Mouse (Mus musculus) MEL (cell line): ENCODE measurements around the gene Gm5475. TPM values are rescaled to one million over a fixed set of nuclear protein-coding genes. Genes with fewer than 3 reads are reported as not detected.

Experiments
- DNase-seq: peaks from one replicate; pipeline ENCODE4 v3.0.0; 2011; ENCODE audit warnings: low read depth, low spot score
- H3K27ac ChIP-seq: 2 replicates; pipeline ENCODE4 v1.5.1; 2012; ENCODE audit warnings: low read depth, mild to moderate bottlenecking, control low read depth, low read length, moderate library complexity; ENCODE audit not compliant: control insufficient read depth
- H3K27me3 ChIP-seq, 2 experiments: fragments of 150-350 bp in 1 of 2; sonication (generic) in 1 of 2; 2 replicates each; pipeline ENCODE4 v1.6.1; 2012; ENCODE audit warnings: low read length in 2 of 2, mild to moderate bottlenecking in 2 of 2, improper control_type of control experiment in 1 of 2, moderate library complexity in 1 of 2; ENCODE audit not compliant: insufficient read depth in 2 of 2, control insufficient read depth in 1 of 2
- H3K36me3 ChIP-seq, 2 experiments: 2 replicates each; pipeline ENCODE4 v1.6.1; 2012 to 2014; ENCODE audit warnings: low read length in 2 of 2, improper control_type of control experiment in 1 of 2, inconsistent platforms in 1 of 2, mild to moderate bottlenecking in 1 of 2; ENCODE audit not compliant: insufficient read depth in 2 of 2, control insufficient read depth in 1 of 2
- H3K4me1 ChIP-seq, 2 experiments: fragments of 150-350 bp in 1 of 2; sonication (generic) in 1 of 2; 2 replicates each; pipeline ENCODE4 v1.6.1; 2012; ENCODE audit warnings: low read length in 2 of 2, improper control_type of control experiment in 1 of 2, mild to moderate bottlenecking in 1 of 2; ENCODE audit not compliant: insufficient read depth in 2 of 2, control insufficient read depth in 1 of 2
- H3K4me3 ChIP-seq, 2 experiments: fragments of 150-350 bp in 1 of 2; sonication (generic) in 1 of 2; 2 replicates each; pipeline ENCODE4 v1.5.1; 2012; ENCODE audit warnings: low read depth in 2 of 2, low read length in 2 of 2, mild to moderate bottlenecking in 2 of 2, moderate library complexity in 2 of 2, control low read depth in 1 of 2, improper control_type of control experiment in 1 of 2; ENCODE audit not compliant: control insufficient read depth in 1 of 2, insufficient read depth in 1 of 2
- H3K79me2 ChIP-seq: 2 replicates; pipeline ENCODE4 v1.6.1; 2012; ENCODE audit warnings: mild to moderate bottlenecking, low read length, moderate library complexity; ENCODE audit not compliant: control insufficient read depth, poor library complexity, insufficient read depth
- H3K9ac ChIP-seq: 2 replicates; pipeline ENCODE4 v1.6.1; 2012; ENCODE audit warnings: low read depth, mild to moderate bottlenecking, control low read depth, low read length, moderate library complexity; ENCODE audit not compliant: control insufficient read depth, poor library complexity, severe bottlenecking
- H3K9me3 ChIP-seq: fragments of 150-350 bp; sonication (generic); replicated peaks from 2 replicates; pipeline ENCODE4 v1.6.1; 2012; ENCODE audit warnings: mild to moderate bottlenecking, low read length, improper control_type of control experiment, moderate library complexity; ENCODE audit not compliant: insufficient read depth
- BHLHE40 ChIP-seq: IDR thresholded peaks from 2 replicates; pipeline ENCODE4 v1.6.1; 2012; ENCODE audit warnings: low read depth, mild to moderate bottlenecking, inconsistent platforms, low read length, improper control_type of control experiment, borderline replicate concordance
- CHD1 ChIP-seq: IDR thresholded peaks from 2 replicates; pipeline ENCODE4 v1.6.1; 2012; ENCODE audit warnings: low read depth, mild to moderate bottlenecking, inconsistent platforms, low read length, improper control_type of control experiment
- E2F4 ChIP-seq: IDR thresholded peaks from 2 replicates; pipeline ENCODE4 v1.6.1; 2011; ENCODE audit warnings: low read depth, low read length, improper control_type of control experiment, borderline replicate concordance
- ELF1 ChIP-seq: IDR thresholded peaks from 2 replicates; pipeline ENCODE4 v1.6.1; 2014; ENCODE audit warnings: low read depth, mild to moderate bottlenecking, inconsistent platforms, low read length, improper control_type of control experiment, moderate library complexity
- EP300 ChIP-seq, 2 experiments: IDR thresholded peaks; 2 replicates each; pipeline ENCODE4 v1.6.1; 2011; ENCODE audit warnings: improper control_type of control experiment in 2 of 2, low read length in 2 of 2, low read depth in 1 of 2, mild to moderate bottlenecking in 1 of 2
- ETS1 ChIP-seq: IDR thresholded peaks from 2 replicates; pipeline ENCODE4 v1.6.1; 2012; ENCODE audit warnings: low read depth, mild to moderate bottlenecking, inconsistent platforms, low read length, improper control_type of control experiment, moderate library complexity
- GATA1 ChIP-seq: IDR thresholded peaks from 2 replicates; pipeline ENCODE4 v1.6.1; 2011; ENCODE audit warnings: low read depth, low read length, improper control_type of control experiment
- HCFC1 ChIP-seq: IDR thresholded peaks from 2 replicates; pipeline ENCODE4 v1.6.1; 2012; ENCODE audit warnings: low read depth, mild to moderate bottlenecking, inconsistent platforms, low read length, improper control_type of control experiment, moderate library complexity
- JUND ChIP-seq: IDR thresholded peaks from 2 replicates; pipeline ENCODE4 v1.6.1; 2011; ENCODE audit warnings: low read depth, mild to moderate bottlenecking, improper control_type of control experiment, low read length
- MAFK ChIP-seq: IDR thresholded peaks from 2 replicates; pipeline ENCODE4 v1.6.1; 2011; ENCODE audit warnings: low read depth, mild to moderate bottlenecking, low read length, improper control_type of control experiment, borderline replicate concordance
- MAZ ChIP-seq: IDR thresholded peaks from 2 replicates; pipeline ENCODE4 v1.6.1; 2012; ENCODE audit warnings: low read depth, mild to moderate bottlenecking, inconsistent platforms, low read length, improper control_type of control experiment
- MXI1 ChIP-seq: IDR thresholded peaks from 2 replicates; pipeline ENCODE4 v1.6.1; 2011; ENCODE audit warnings: mild to moderate bottlenecking, low read depth, low read length, improper control_type of control experiment
- MYB ChIP-seq: IDR thresholded peaks from 2 replicates; pipeline ENCODE4 v1.6.1; 2011; ENCODE audit warnings: mild to moderate bottlenecking, low read depth, low read length, improper control_type of control experiment
- MYC ChIP-seq: IDR thresholded peaks from 2 replicates; pipeline ENCODE4 v1.6.1; 2011; ENCODE audit warnings: low read depth, mild to moderate bottlenecking, low read length, improper control_type of control experiment, moderate library complexity
- POLR2AphosphoS2 ChIP-seq: IDR thresholded peaks from 2 replicates; pipeline ENCODE4 v1.6.1; 2011; ENCODE audit warnings: low read length, improper control_type of control experiment
- RCOR1 ChIP-seq: IDR thresholded peaks from 2 replicates; pipeline ENCODE4 v1.6.1; 2012; ENCODE audit warnings: low read depth, mild to moderate bottlenecking, inconsistent platforms, low read length, improper control_type of control experiment
- SIN3A ChIP-seq: IDR thresholded peaks from 2 replicates; pipeline ENCODE4 v1.6.1; 2012; ENCODE audit warnings: low read length, improper control_type of control experiment, inconsistent platforms
- TAL1 ChIP-seq: IDR thresholded peaks from 2 replicates; pipeline ENCODE4 v1.6.1; 2012; ENCODE audit warnings: mild to moderate bottlenecking, inconsistent platforms, low read length, moderate library complexity, mixed read lengths
- TCF12 ChIP-seq: IDR thresholded peaks from 2 replicates; pipeline ENCODE4 v1.6.1; 2014; ENCODE audit warnings: low read depth, mild to moderate bottlenecking, inconsistent platforms, low read length, improper control_type of control experiment, moderate library complexity
- USF2 ChIP-seq, 2 experiments: IDR thresholded peaks; 2 replicates each; pipeline ENCODE4 v1.6.1; 2011 to 2012; ENCODE audit warnings: improper control_type of control experiment in 2 of 2, low read length in 2 of 2, borderline replicate concordance in 1 of 2, inconsistent platforms in 1 of 2, low read depth in 1 of 2, mild to moderate bottlenecking in 1 of 2; ENCODE audit not compliant: insufficient read depth in 1 of 2
- ZMIZ1 ChIP-seq: IDR thresholded peaks from 2 replicates; pipeline ENCODE4 v1.6.1; 2012; ENCODE audit warnings: low read depth, mild to moderate bottlenecking, inconsistent platforms, low read length, improper control_type of control experiment, moderate library complexity
- polyA plus RNA-seq, 2 experiments: library from polyadenylated mRNA; stranded (reverse) in 1 of 2; unstranded in 1 of 2; fragments of >175 nt in 1 of 2; fragments of >200 nt in 1 of 2; gene quantifications; 2 replicates each; pipeline versions ENCODE4 v1.2.1 to v1.2.4; 2012; ENCODE audit warnings: low replicate concordance in 2 of 2, low read depth in 1 of 2; ENCODE audit not compliant: insufficient read length in 2 of 2, insufficient read depth in 1 of 2, missing spikeins in 1 of 2
- total RNA-seq: library from RNA; depleted of rRNA; stranded (reverse); fragments of 300-350 nt; gene quantifications from 2 replicates; pipeline ENCODE4 v1.2.3, GENCODE M21; 2012

The Gm5475 gene
- total and polyA plus RNA-seq, 3 experiments: 0.14 to 0.15 TPM; not detected in 1

DNA sequence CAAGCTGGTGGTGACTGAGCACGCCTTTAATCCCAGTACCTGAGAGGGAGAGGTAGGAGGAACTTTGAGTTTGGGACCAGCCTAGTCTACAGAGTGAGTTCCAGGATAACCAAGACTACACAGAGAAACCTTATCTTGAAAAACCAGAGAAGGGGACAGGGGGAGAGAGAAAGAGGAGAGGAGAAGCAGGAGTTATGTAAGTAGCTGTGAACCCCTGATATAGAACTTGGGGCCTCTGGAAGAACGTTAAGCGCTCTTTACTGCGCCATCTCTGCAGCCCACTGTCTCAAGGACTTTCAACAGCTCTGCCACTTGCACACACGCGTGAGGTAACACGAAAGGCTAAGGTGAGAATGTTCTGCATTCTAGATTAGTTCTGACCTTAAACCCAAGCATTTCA is 30.3 kb upstream of the Gm5475 start:
- H3K4me1 ChIP-seq: peaks cover 21 to 25% of the 10 kb centered on the region in 2 experiments
- H3K4me3 ChIP-seq: no peak overlapping the region
- TF ChIP-seq JUND: 0 out of 2 replicates have a peak, but pooled peaks have one; percentile 35
- peak; percentile 66 for TF ChIP-seq SIN3A
- TF ChIP-seq TAL1: peak; percentile 92
- TF ChIP-seq USF2 (IDR thresholded peaks at IDR 0.05; ENCODE audit: borderline replicate concordance in 1 of 2, insufficient read depth in 1 of 2, low read depth in 1 of 2, low read length in 2 of 2): no peak
- TF ChIP-seq ZMIZ1: no peak
- peak; percentile 86 for TF ChIP-seq GATA1
- TF ChIP-seq MXI1: no peak; the same call in 1 of the 2 replicates
- TF ChIP-seq MAFK: no peak
- TF ChIP-seq RCOR1: peak; percentile 72
- TF ChIP-seq MAZ: peak; percentile 69; the same call in 1 of the 2 replicates
- TF ChIP-seq CHD1: no peak
- TF ChIP-seq ETS1: peak; percentile 56
- TF ChIP-seq E2F4: no peak
- 0 out of 2 replicates have a peak, but pooled peaks have one; percentile 11 for TF ChIP-seq BHLHE40
- TF ChIP-seq TCF12: peak; percentile 91
- no peak for TF ChIP-seq POLR2AphosphoS2
- TF ChIP-seq MYB: peak; percentile 74
- TF ChIP-seq EP300 (IDR thresholded peaks at IDR 0.05; ENCODE audit: low read depth in 1 of 2, low read length in 2 of 2): peak; percentile 93 to 94
- TF ChIP-seq HCFC1: 0 out of 2 replicates have a peak, but pooled peaks have one; percentile 9
- TF ChIP-seq MYC: 0 out of 2 replicates have a peak, but pooled peaks have one; percentile 9
- peaks cover 19 to 22% of the 10 kb centered on the region in 2 experiments for H3K36me3 ChIP-seq
- H3K79me2 ChIP-seq: no peaks in the 10 kb centered on the region
- peak overlapping the region; percentile 21 for H3K9ac ChIP-seq
- no peaks in the 10 kb centered on the region for H3K27me3 ChIP-seq
- DNase-seq: peak; percentile 86
- H3K9me3 ChIP-seq: no peaks in the 10 kb centered on the region
- peak overlapping the region; percentile 81 for H3K27ac ChIP-seq

DNA sequence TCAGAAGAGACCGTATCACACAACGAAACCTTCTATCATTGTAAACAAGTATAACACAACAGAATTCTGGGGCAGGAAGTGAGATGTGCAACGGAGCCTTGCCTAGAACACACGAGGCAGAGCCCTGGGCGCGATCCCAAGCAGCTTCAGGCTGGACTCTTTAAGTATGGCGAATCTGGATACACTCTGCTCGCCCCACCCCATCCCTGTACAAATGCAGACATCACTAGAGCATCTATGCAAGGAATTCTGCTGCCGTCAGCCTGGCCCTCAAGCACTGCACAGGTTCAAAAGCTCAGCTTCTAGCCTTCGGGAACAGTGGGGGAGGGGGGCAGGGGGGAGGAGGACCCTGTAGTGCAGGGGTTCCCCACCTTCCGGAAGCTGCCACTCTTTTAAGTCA is 28.9 kb upstream of the Gm5475 start:
- peaks cover 22 to 30% of the 10 kb centered on the region in 2 experiments for H3K36me3 ChIP-seq
- H3K9me3 ChIP-seq: no peaks in the 10 kb centered on the region
- TF ChIP-seq TAL1: no peak
- no peak for TF ChIP-seq ELF1
- H3K4me1 ChIP-seq: peaks cover 21 to 25% of the 10 kb centered on the region in 2 experiments
- no peak for DNase-seq
- no peaks in the 10 kb centered on the region for H3K27me3 ChIP-seq
- no peak overlapping the region for H3K27ac ChIP-seq
- no peak overlapping the region for H3K4me3 ChIP-seq
- H3K79me2 ChIP-seq: no peaks in the 10 kb centered on the region
- no peak overlapping the region for H3K9ac ChIP-seq
